Mouse (Mus musculus) kidney, embryonic 15.5 days (tissue): ENCODE measurements around the gene Ank3. TPM values are rescaled to one million over a fixed set of nuclear protein-coding genes. Genes with fewer than 3 reads are reported as not detected.

ENCODE experiments used
- ATAC-seq: fragments of 200-750 bp; cut with Nextera tagmentation; replicated peaks from 2 replicates; pipeline ENCODE4 v1.8.0; 2017; ENCODE audit warnings: moderate TSS enrichment; ENCODE audit not compliant: low FRiP score
- H3K27ac ChIP-seq: fragments of 300-500 bp; sonication (generic); 2 replicates; pipeline ENCODE4 v1.5.1; 2015; ENCODE audit warnings: mild to moderate bottlenecking, inconsistent platforms
- H3K27me3 ChIP-seq: fragments of 300-500 bp; sonication (generic); 2 replicates; pipeline ENCODE4 v1.6.1; 2015; ENCODE audit warnings: inconsistent platforms
- H3K36me3 ChIP-seq: fragments of 300-500 bp; sonication (generic); 2 replicates; pipeline ENCODE4 v1.6.1; 2015; ENCODE audit warnings: inconsistent platforms
- H3K4me1 ChIP-seq: fragments of 300-500 bp; sonication (generic); 2 replicates; pipeline ENCODE4 v1.6.1; 2015; ENCODE audit warnings: inconsistent platforms
- H3K4me2 ChIP-seq: fragments of 300-500 bp; sonication (generic); 2 replicates; pipeline ENCODE4 v1.6.1; 2015; ENCODE audit warnings: moderate library complexity, mild to moderate bottlenecking, inconsistent platforms
- H3K4me3 ChIP-seq: fragments of 300-500 bp; sonication (generic); replicated peaks from 2 replicates; pipeline ENCODE4 v1.5.1; 2015; ENCODE audit warnings: mild to moderate bottlenecking, inconsistent platforms
- H3K9ac ChIP-seq: fragments of 300-500 bp; sonication (generic); 2 replicates; pipeline ENCODE4 v1.6.1; 2015; ENCODE audit warnings: mild to moderate bottlenecking, inconsistent platforms
- H3K9me3 ChIP-seq: fragments of 300-500 bp; sonication (generic); replicated peaks from 2 replicates; pipeline ENCODE4 v1.6.1; 2016; ENCODE audit warnings: inconsistent platforms
- WGBS: fragments of 180-500 bp; shearing (Covaris S2); methylation state at CpG from one replicate; pipeline ENCODE4 v1.1.7; 2015; ENCODE audit warnings: mixed read lengths; 5-methylcytosine and 5-hydroxymethylcytosine counted together
- polyA plus RNA-seq: library from polyadenylated mRNA; unstranded; fragments of >200 nt; fragmentation: Nextera tagmentation; extraction: Ambion mirVana; gene quantifications from 2 replicates; pipeline ENCODE4 v1.2.1, GENCODE M21; 2015

Gene Ank3
- polyA plus RNA-seq, 1 experiment from 2014 or later, result 47.9 TPM

- Histone ChIP-seq H3K27me3 (no peaks in the 10 kb centered on the region), H3K9ac (no peak overlapping the region), H3K4me3 (no peak overlapping the region), H3K36me3 (peaks cover 10% of the 10 kb centered on the region; the same call in 1 of the 2 replicates), H3K4me1 (peaks cover 12% of the 10 kb centered on the region), H3K4me2 (no peak overlapping the region), H3K9me3 (no peaks in the 10 kb centered on the region; the same call in 1 of the 2 replicates), H3K27ac (no peak overlapping the region)
- ATAC-seq, result no peak
- 92% methylated on average over 8 of the region's 8 CpGs for WGBS
Observed at GRCm38 (mm10) chr10:69854587-69855185, 456.1 kb downstream of the Ank3 start.

GRCm38 (mm10) chr10:69858011-69858410 is 459.4 kb downstream of the Ank3 start:
- Histone ChIP-seq H3K27me3 (no peaks in the 10 kb centered on the region), H3K27ac (no peak overlapping the region), H3K4me2 (no peak overlapping the region), H3K9ac (no peak overlapping the region), H3K4me3 (no peak overlapping the region), H3K9me3 (no peaks in the 10 kb centered on the region), H3K36me3 (no peaks in the 10 kb centered on the region), H3K4me1 (peaks cover 12% of the 10 kb centered on the region)
- 83% methylated on average over 9 of the region's 9 CpGs for WGBS
- no peak for ATAC-seq

GRCm38 (mm10) chr10:69858897-69859605 is 460.5 kb downstream of the Ank3 start:
- Histone ChIP-seq H3K27ac (no peak overlapping the region), H3K9ac (no peak overlapping the region), H3K9me3 (no peaks in the 10 kb centered on the region), H3K4me1 (peaks cover 12% of the 10 kb centered on the region), H3K4me2 (no peak overlapping the region), H3K27me3 (no peaks in the 10 kb centered on the region), H3K4me3 (no peak overlapping the region), H3K36me3 (no peaks in the 10 kb centered on the region)
- ATAC-seq, result no peak
- WGBS, result 35% methylated on average over 4 of the region's 4 CpGs

GRCm38 (mm10) chr10:69859848-69860479 is 461.4 kb downstream of the Ank3 start:
- 77% methylated on average over 7 of the region's 7 CpGs for WGBS
- Histone ChIP-seq H3K27ac (no peak overlapping the region), H3K36me3 (no peaks in the 10 kb centered on the region)

GRCm38 (mm10) chr10:69862829-69863228 is 464.3 kb downstream of the Ank3 start:
- Histone ChIP-seq H3K4me1 (peaks cover 14% of the 10 kb centered on the region), H3K9me3 (no peaks in the 10 kb centered on the region), H3K4me2 (no peak overlapping the region), H3K27ac (no peak overlapping the region), H3K27me3 (no peaks in the 10 kb centered on the region), H3K4me3 (no peak overlapping the region), H3K9ac (no peak overlapping the region), H3K36me3 (no peaks in the 10 kb centered on the region)
- 42% methylated on average over 8 of the region's 8 CpGs for WGBS
- no peak for ATAC-seq

More at GRCm38 (mm10) chr10:69859848-69860479, 461.4 kb downstream of the Ank3 start:
- peaks cover 12% of the 10 kb centered on the region for H3K4me1 ChIP-seq
- H3K9me3 ChIP-seq, result no peaks in the 10 kb centered on the region
- no peak overlapping the region for H3K9ac ChIP-seq
- H3K4me3 ChIP-seq, result no peak overlapping the region
- no peak overlapping the region for H3K4me2 ChIP-seq
- H3K27me3 ChIP-seq, result no peaks in the 10 kb centered on the region
- no peak for ATAC-seq

- Histone ChIP-seq H3K27me3 (no peaks in the 10 kb centered on the region), H3K36me3 (peaks cover 5% of the 10 kb centered on the region; the same call in 1 of the 2 replicates), H3K9me3 (no peaks in the 10 kb centered on the region), H3K9ac (no peak overlapping the region), H3K4me1 (0 out of 2 replicates have a peak, but pooled peaks cover 2% of the 10 kb centered on the region), H3K4me3 (no peak overlapping the region), H3K4me2 (no peak overlapping the region), H3K27ac (no peak overlapping the region)
- ATAC-seq, result no peak
- WGBS, result 11% methylated on average over 5 of the region's 5 CpGs
Observed at GRCm38 (mm10) chr10:69870348-69870747, 471.8 kb downstream of the Ank3 start.

- Histone ChIP-seq H3K27me3 (no peaks in the 10 kb centered on the region), H3K9ac (no peak overlapping the region), H3K9me3 (no peaks in the 10 kb centered on the region), H3K36me3 (peaks cover 5% of the 10 kb centered on the region; the same call in 1 of the 2 replicates), H3K4me1 (no peaks in the 10 kb centered on the region), H3K27ac (no peak overlapping the region), H3K4me3 (no peak overlapping the region), H3K4me2 (no peak overlapping the region)
- ATAC-seq, result no peak
- WGBS, result 89% methylated on average over 14 of the region's 14 CpGs
Observed at GRCm38 (mm10) chr10:69870947-69871346, 472.4 kb downstream of the Ank3 start.

- H3K27me3 ChIP-seq, result no peaks in the 10 kb centered on the region
- H3K27ac ChIP-seq, result no peak overlapping the region
- peaks cover 5% of the 10 kb centered on the region; the same call in 1 of the 2 replicates for H3K36me3 ChIP-seq
- no peaks in the 10 kb centered on the region for H3K9me3 ChIP-seq
- no peaks in the 10 kb centered on the region for H3K4me1 ChIP-seq
- no peak overlapping the region for H3K9ac ChIP-seq
- ATAC-seq, result no peak
- 65% methylated on average over 10 of the region's 10 CpGs for WGBS
- H3K4me3 ChIP-seq, result no peak overlapping the region
- no peak overlapping the region for H3K4me2 ChIP-seq
Observed at GRCm38 (mm10) chr10:69872182-69872741, 473.7 kb downstream of the Ank3 start.

GRCm38 (mm10) chr10:69872892-69873291 is 474.3 kb downstream of the Ank3 start:
- Histone ChIP-seq H3K27me3 (no peaks in the 10 kb centered on the region), H3K27ac (no peak overlapping the region), H3K36me3 (peaks cover 5% of the 10 kb centered on the region; the same call in 1 of the 2 replicates), H3K9ac (no peak overlapping the region), H3K4me1 (no peaks in the 10 kb centered on the region), H3K9me3 (no peaks in the 10 kb centered on the region), H3K4me2 (no peak overlapping the region), H3K4me3 (no peak overlapping the region)
- 84% methylated on average over 5 of the region's 5 CpGs for WGBS
- no peak for ATAC-seq

GRCm38 (mm10) chr10:69874806-69875205 is 476.2 kb downstream of the Ank3 start:
- no peak for ATAC-seq
- Histone ChIP-seq H3K9me3 (no peaks in the 10 kb centered on the region), H3K4me2 (no peak overlapping the region), H3K36me3 (peaks cover 15% of the 10 kb centered on the region), H3K4me1 (no peaks in the 10 kb centered on the region), H3K4me3 (no peak overlapping the region), H3K27me3 (no peaks in the 10 kb centered on the region), H3K9ac (no peak overlapping the region), H3K27ac (no peak overlapping the region)
- WGBS, result 86% methylated on average over 14 of the region's 14 CpGs

- Histone ChIP-seq H3K4me1 (peaks cover 3% of the 10 kb centered on the region; the same call in 1 of the 2 replicates), H3K9ac (no peak overlapping the region), H3K9me3 (0 out of 2 replicates have a peak, but pooled peaks cover 4% of the 10 kb centered on the region), H3K36me3 (peaks cover 48% of the 10 kb centered on the region), H3K4me2 (no peak overlapping the region), H3K4me3 (no peak overlapping the region), H3K27ac (no peak overlapping the region), H3K27me3 (no peaks in the 10 kb centered on the region)
- 93% methylated on average over 4 of the region's 4 CpGs for WGBS
- ATAC-seq, result no peak
Observed at GRCm38 (mm10) chr10:69883935-69884680, 485.5 kb downstream of the Ank3 start.
